Mouse (Mus musculus): ENCODE measurements around the gene Nsrp1.

DNA sequence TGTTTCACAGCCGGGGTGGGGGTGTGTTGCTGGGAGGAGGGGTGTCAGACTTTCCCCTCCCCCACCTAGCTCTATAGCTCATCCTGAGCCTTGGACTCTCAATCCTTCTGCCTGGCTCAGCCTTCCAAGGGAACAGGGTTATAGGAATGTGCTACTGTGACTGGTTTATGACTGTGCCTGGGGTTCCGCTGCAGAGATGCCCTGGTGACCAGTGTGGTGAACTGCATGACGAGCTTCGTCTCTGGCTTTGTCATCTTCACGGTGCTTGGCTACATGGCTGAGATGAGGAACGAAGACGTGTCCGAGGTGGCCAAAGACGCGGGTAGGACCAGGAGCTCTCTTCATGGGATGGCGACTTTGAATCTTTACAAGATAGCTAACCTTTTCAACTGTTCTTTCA is 60.2 kb downstream of the Nsrp1 start:
- TF ChIP-seq CTCF (IDR thresholded peaks at IDR 0.05; ENCODE audit: borderline replicate concordance, control insufficient read depth, extremely low read depth, insufficient read depth, low read length, poor library complexity) (no peak), POLR2A (IDR thresholded peaks at IDR 0.05; ENCODE audit: control insufficient read depth, extremely low read depth, insufficient read depth, low read length, poor library complexity) (no peak)

Measured in thymus, adult 2 months (tissue).